Comparison of ENCODE assay signal across 31 mouse cellular contexts in the genomic region with DNA sequence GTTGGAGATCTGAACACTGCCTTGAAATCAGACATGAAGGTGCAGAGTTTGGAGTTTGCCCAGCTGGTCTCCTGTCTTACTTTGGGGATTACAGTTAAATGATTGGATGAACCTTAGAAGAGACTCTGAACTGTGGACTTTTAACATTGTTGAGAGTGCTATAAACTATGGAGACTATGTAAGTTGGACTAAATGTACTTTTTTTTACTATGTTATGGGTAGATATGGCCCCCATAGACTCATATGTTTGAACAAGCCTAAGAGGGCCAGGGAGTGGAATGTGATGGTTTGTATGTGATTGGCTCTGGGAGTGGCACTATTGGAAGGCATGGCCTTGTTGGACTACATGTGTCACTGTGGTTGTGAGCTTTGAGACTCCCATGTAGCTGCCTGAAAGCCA. TPM values are rescaled to one million over a fixed set of nuclear protein-coding genes. Genes with fewer than 3 reads are reported as not detected.
"Had no signal": no experiment of that assay in that cellular context is flagged by ENCODE, and none has a peak within 500 bp of the region (broad histone marks: within the 10 kb centered on the region; RNA-seq: fewer than 3 reads in every experiment).

No protein-coding gene starts in this region.

- H3K4me1 ChIP-seq: heart, embryonic 13.5 days; heart, embryonic 15.5 days; hindbrain, embryonic 13.5 days; hindbrain, embryonic 15.5 days; kidney, embryonic 15.5 days; limb, embryonic 13.5 days; limb, embryonic 15.5 days; liver, embryonic 12.5 days had no signal

- H3K27ac ChIP-seq: heart, adult 2 months; heart, embryonic 13.5 days; heart, embryonic 15.5 days; hindbrain, embryonic 13.5 days; hindbrain, embryonic 15.5 days; hindbrain, postnatal 0 days; kidney, embryonic 15.5 days; layer of hippocampus, adult 2 months; left cerebral cortex, adult 2 months; limb, embryonic 13.5 days; limb, embryonic 15.5 days; liver, embryonic 12.5 days; liver, embryonic 14.5 days had no signal

- ATAC-seq: hindbrain, postnatal 0 days; liver, embryonic 12.5 days had no signal

- H3K36me3 ChIP-seq: heart, embryonic 13.5 days; heart, embryonic 15.5 days; hindbrain, embryonic 13.5 days; hindbrain, embryonic 15.5 days; kidney, embryonic 15.5 days; limb, embryonic 13.5 days; limb, embryonic 15.5 days; liver, embryonic 12.5 days had no signal

- H3K4me2 ChIP-seq: heart, embryonic 11.5 days; heart, embryonic 13.5 days; heart, embryonic 15.5 days; hindbrain, embryonic 13.5 days; hindbrain, embryonic 15.5 days; kidney, embryonic 15.5 days; limb, embryonic 13.5 days; limb, embryonic 15.5 days; liver, embryonic 12.5 days had no signal

- H3K27me3 ChIP-seq: hindbrain, embryonic 15.5 days; kidney, embryonic 15.5 days; limb, embryonic 13.5 days; limb, embryonic 15.5 days; liver, embryonic 12.5 days had no signal

- H3K9me3 ChIP-seq: heart, embryonic 13.5 days; heart, embryonic 15.5 days; hindbrain, embryonic 13.5 days; hindbrain, embryonic 15.5 days; kidney, embryonic 15.5 days; limb, embryonic 13.5 days; limb, embryonic 15.5 days; liver, embryonic 12.5 days had no signal

- DNase-seq: gastrocnemius, postnatal 14 days; gastrocnemius, postnatal 36 days; heart, adult 11 months; heart, adult 2 months; heart, postnatal 14 days; heart, postnatal 36 days; kidney, adult 8-10 months; kidney, postnatal 10 days; kidney, postnatal 25 days; kidney, postnatal 4 days; left cerebral cortex, postnatal 4 days had no signal

- H3K4me3 ChIP-seq: heart, adult 2 months; heart, embryonic 13.5 days; heart, embryonic 15.5 days; hindbrain, embryonic 13.5 days; hindbrain, embryonic 15.5 days; kidney, embryonic 15.5 days; layer of hippocampus, adult 2 months; left cerebral cortex, adult 2 months; limb, embryonic 13.5 days; limb, embryonic 15.5 days; liver, embryonic 12.5 days had no signal

- H3K9ac ChIP-seq: heart, embryonic 13.5 days; heart, embryonic 15.5 days; hindbrain, embryonic 13.5 days; hindbrain, embryonic 15.5 days; kidney, embryonic 15.5 days; limb, embryonic 13.5 days; limb, embryonic 15.5 days; liver, embryonic 12.5 days; liver, embryonic 14.5 days had no signal

RNA-seq across cellular contexts. Expression of gene Tmem92, which starts 53.8 kb away (rescaled TPM):
- polyA plus RNA-seq: gonadal fat pad, adult 2 months; heart, adult 2 months; heart, embryonic 11.5 days; heart, embryonic 13.5 days; heart, embryonic 15.5 days; heart, postnatal 0 days; hindbrain, embryonic 11.5 days; hindbrain, embryonic 13.5 days; hindbrain, embryonic 15.5 days; hindbrain, postnatal 0 days; intestine, embryonic 14.5 days; kidney, embryonic 15.5 days; limb, embryonic 11.5 days; limb, embryonic 13.5 days; limb, embryonic 15.5 days; liver, adult 2 months; liver, embryonic 12.5 days; liver, embryonic 14.5 days; liver, embryonic 16.5 days had no signal
